Mouse (Mus musculus) c-Kit-positive CD71-positive TER-119-positive erythroid progenitor cells, embryonic 14.5 days (primary cell): ENCODE data around the gene Fam110a.

Experiments
- DNase-seq: peaks from one replicate; pipeline ENCODE4 v3.0.0-alpha.2; 2013; ENCODE audit warnings: low spot score

Fam110a gene

GRCm38 (mm10) chr2:151937893-151938292 lies 42.1 kb downstream of the Fam110a start:
- DNase-seq = no peak

GRCm38 (mm10) chr2:151930389-151931074 lies 49.5 kb downstream of the Fam110a start:
- DNase-seq = peak; percentile 63

- no peak for DNase-seq
Measured at GRCm38 (mm10) chr2:151927103-151927502, 52.9 kb downstream of the Fam110a start.

GRCm38 (mm10) chr2:151925715-151926114 lies 54.3 kb downstream of the Fam110a start:
- no peak for DNase-seq

- no peak for DNase-seq
Measured at GRCm38 (mm10) chr2:151924276-151924675, 55.7 kb downstream of the Fam110a start.

GRCm38 (mm10) chr2:151921596-151921995 lies 58.4 kb downstream of the Fam110a start:
- DNase-seq = no peak

- no peak for DNase-seq
Measured at GRCm38 (mm10) chr2:151921068-151921467, 59.0 kb downstream of the Fam110a start.
